Mouse (Mus musculus) embryonic stem cell, embryonic (primary cell): ENCODE measurements around the gene N4bp3.

Experiments
- CTCF ChIA-PET, 4 experiments: fragments of 300-600 bp in 2 of 4; fragments of 350-600 bp in 2 of 4; sonication (Branson Sonifier 250); formaldehyde crosslinking; loops; one replicate each; lab custom pipeline; 2022; ENCODE audit warnings: inconsistent platforms in 2 of 4; lab: Charles Lee
- POLR2A ChIA-PET, 4 experiments: fragments of 300-600 bp in 2 of 4; fragments of 350-600 bp in 2 of 4; sonication (Branson Sonifier 250); formaldehyde crosslinking; loops; one replicate each; lab custom pipeline; 2022; ENCODE audit warnings: antibody characterized with exemption in 4 of 4, inconsistent platforms in 1 of 4; lab: Charles Lee

Gene N4bp3

GRCm38 (mm10) chr11:51646751-51647667 lies 3.6 kb downstream of the N4bp3 start:
- ChIA-PET POLR2A (interaction anchor here (0.5 to 56.0 kb wide), 35 partner anchors 9 to 1225 kb away, joined by 3 to 3635 read pairs (median 5); partner anchors contain the start of genes 0610009B22Rik (in 3 of the 4), Phykpl (in 3 of the 4), Rmnd5b (in 3 of the 4) and Hnrnpab (in 2 of the 4)), CTCF (interaction anchor here in 3 of 4 experiments (1.0 to 3.3 kb wide), 7 partner anchors 9 to 35 kb away, joined by 3 to 19 read pairs (median 4); partner anchors contain the start of gene Nhp2 (in 1 of the 3))

- POLR2A ChIA-PET = interaction anchor here (1.4 to 56.0 kb wide), 14 partner anchors 8 to 58 kb away, joined by 4 to 3635 read pairs (median 46); partner anchors contain the start of genes Rmnd5b (in 3 of the 4), 0610009B22Rik (in 2 of the 4), Hnrnpab (in 2 of the 4) and Nhp2 (in 2 of the 4)
- CTCF ChIA-PET = interaction anchor here in 2 of 4 experiments (1.4 to 3.3 kb wide), 4 partner anchors 8 to 35 kb away, joined by 3 to 19 read pairs (median 7); no protein-coding TSS in a partner anchor
Measured at GRCm38 (mm10) chr11:51646245-51646644, 4.4 kb downstream of the N4bp3 start.

- CTCF ChIA-PET = interaction anchor here in 2 of 4 experiments (1.5 to 3.3 kb wide), 3 partner anchors 9 to 36 kb away, joined by 3 to 19 read pairs (median 7); no protein-coding TSS in a partner anchor
- POLR2A ChIA-PET = interaction anchor here in 2 of 4 experiments (2.5 to 56.0 kb wide), 8 partner anchors 13 to 43 kb away, joined by 12 to 3635 read pairs (median 162); partner anchors contain the start of genes 0610009B22Rik (in 2 of the 2), Hnrnpab (in 2 of the 2), Nhp2 (in 2 of the 2) and Rmnd5b (in 2 of the 2)
Measured at GRCm38 (mm10) chr11:51645293-51645692, 5.3 kb downstream of the N4bp3 start.

GRCm38 (mm10) chr11:51644217-51644616 lies 6.4 kb downstream of the N4bp3 start:
- CTCF ChIA-PET = interaction anchor here (0.7 to 3.3 kb wide), 8 partner anchors 10 to 176 kb away, joined by 3 to 19 read pairs (median 4); no protein-coding TSS in a partner anchor

GRCm38 (mm10) chr11:51643761-51644160 lies 6.9 kb downstream of the N4bp3 start:
- POLR2A ChIA-PET = interaction anchor here (0.6 to 56.0 kb wide), 28 partner anchors 8 to 356 kb away, joined by 3 to 3635 read pairs (median 6); partner anchors contain the start of genes Hnrnpab (in 4 of the 4), Rmnd5b (in 3 of the 4), 0610009B22Rik (in 2 of the 4) and Nhp2 (in 2 of the 4)

More at GRCm38 (mm10) chr11:51644217-51644616, 6.4 kb downstream of the N4bp3 start:
- POLR2A ChIA-PET = interaction anchor here (0.6 to 56.0 kb wide), 26 partner anchors 8 to 162 kb away, joined by 3 to 3635 read pairs (median 6); partner anchors contain the start of genes Hnrnpab (in 4 of the 4), Rmnd5b (in 3 of the 4), 0610009B22Rik (in 2 of the 4) and Nhp2 (in 2 of the 4)

GRCm38 (mm10) chr11:51643202-51643601 lies 7.4 kb downstream of the N4bp3 start:
- ChIA-PET POLR2A (interaction anchor here (0.7 to 56.0 kb wide), 25 partner anchors 9 to 1266 kb away, joined by 3 to 3635 read pairs (median 6); partner anchors contain the start of genes Hnrnpab (in 4 of the 4), 0610009B22Rik (in 2 of the 4), Nhp2 (in 2 of the 4) and Phykpl (in 2 of the 4)), CTCF (interaction anchor here in 3 of 4 experiments (0.6 to 3.3 kb wide), 6 partner anchors 9 to 38 kb away, joined by 3 to 19 read pairs (median 4); no protein-coding TSS in a partner anchor)

More at GRCm38 (mm10) chr11:51643761-51644160, 6.9 kb downstream of the N4bp3 start:
- CTCF ChIA-PET = interaction anchor here (0.7 to 3.3 kb wide), 7 partner anchors 10 to 177 kb away, joined by 3 to 19 read pairs (median 4); no protein-coding TSS in a partner anchor

- ChIA-PET CTCF (interaction anchor here in 3 of 4 experiments (0.6 to 2.5 kb wide), 3 partner anchors 41 to 111 kb away, joined by 3 to 11 read pairs (median 3); no protein-coding TSS in a partner anchor), POLR2A (interaction anchor here in 3 of 4 experiments (0.6 to 62.0 kb wide), 17 partner anchors 9 to 594 kb away, joined by 3 to 3635 read pairs (median 5); partner anchors contain the start of genes 0610009B22Rik (in 2 of the 3), D930048N14Rik (in 2 of the 3), Hnrnpab (in 2 of the 3) and N4bp3 (in 2 of the 3))
Measured at GRCm38 (mm10) chr11:51640748-51641147, 9.9 kb downstream of the N4bp3 start.

- CTCF ChIA-PET = interaction anchor here (0.5 to 2.0 kb wide), 16 partner anchors 9 to 217 kb away, joined by 3 to 19 read pairs (median 3); partner anchors contain the start of genes D930048N14Rik (in 2 of the 4), N4bp3 (in 2 of the 4), 0610009B22Rik (in 1 of the 4) and Hnrnpab (in 1 of the 4)
- POLR2A ChIA-PET = interaction anchor here (0.6 to 62.0 kb wide), 52 partner anchors 8 to 361 kb away, joined by 3 to 3635 read pairs (median 7); partner anchors contain the start of genes D930048N14Rik (in 4 of the 4), N4bp3 (in 4 of the 4), 0610009B22Rik (in 3 of the 4) and Hnrnpab (in 3 of the 4)
Measured at GRCm38 (mm10) chr11:51638497-51638896, 12.1 kb downstream of the N4bp3 start.

- ChIA-PET POLR2A (interaction anchor here (0.6 to 62.0 kb wide), 59 partner anchors 8 to 362 kb away, joined by 3 to 3635 read pairs (median 5); partner anchors contain the start of genes D930048N14Rik (in 4 of the 4), N4bp3 (in 4 of the 4), 0610009B22Rik (in 3 of the 4) and Hnrnpab (in 3 of the 4)), CTCF (interaction anchor here (0.5 to 2.0 kb wide), 20 partner anchors 9 to 316 kb away, joined by 3 to 19 read pairs (median 4); partner anchors contain the start of genes D930048N14Rik (in 2 of the 4), N4bp3 (in 2 of the 4), 0610009B22Rik (in 1 of the 4) and Hnrnpab (in 1 of the 4))
Measured at GRCm38 (mm10) chr11:51637971-51638414, 12.6 kb downstream of the N4bp3 start.

- ChIA-PET CTCF (interaction anchor here (0.6 to 1.9 kb wide), 20 partner anchors 10 to 99 kb away, joined by 3 to 15 read pairs (median 4); partner anchors contain the start of genes D930048N14Rik (in 2 of the 4), N4bp3 (in 2 of the 4), 0610009B22Rik (in 1 of the 4) and Hnrnpab (in 1 of the 4)), POLR2A (interaction anchor here (0.6 to 62.0 kb wide), 53 partner anchors 8 to 1387 kb away, joined by 3 to 3635 read pairs (median 5); partner anchors contain the start of genes 0610009B22Rik (in 4 of the 4), Hnrnpab (in 4 of the 4), Nhp2 (in 3 of the 4) and Phykpl (in 3 of the 4))
Measured at GRCm38 (mm10) chr11:51636323-51636684, 14.3 kb downstream of the N4bp3 start.

- CTCF ChIA-PET = interaction anchor here (0.6 to 1.9 kb wide), 20 partner anchors 9 to 100 kb away, joined by 3 to 15 read pairs (median 4); partner anchors contain the start of genes D930048N14Rik (in 2 of the 4), N4bp3 (in 2 of the 4), 0610009B22Rik (in 1 of the 4) and Hnrnpab (in 1 of the 4)
- POLR2A ChIA-PET = interaction anchor here (0.6 to 62.0 kb wide), 50 partner anchors 8 to 1386 kb away, joined by 3 to 3635 read pairs (median 6); partner anchors contain the start of genes 0610009B22Rik (in 4 of the 4), Hnrnpab (in 4 of the 4), Nhp2 (in 3 of the 4) and Phykpl (in 3 of the 4)
Measured at GRCm38 (mm10) chr11:51635525-51636322, 14.9 kb downstream of the N4bp3 start, which contains the start of gene Rmnd5b. Rmnd5b (minus strand) TSS chr11:51635896.

GRCm38 (mm10) chr11:51635127-51635524 lies 15.5 kb downstream of the N4bp3 start:
- POLR2A ChIA-PET = interaction anchor here (1.2 to 62.0 kb wide), 20 partner anchors 10 to 96 kb away, joined by 3 to 3635 read pairs (median 18); partner anchors contain the start of genes Hnrnpab (in 3 of the 4), Nhp2 (in 3 of the 4), 0610009B22Rik (in 2 of the 4) and D930048N14Rik (in 2 of the 4)
- CTCF ChIA-PET = interaction anchor here in 2 of 4 experiments (1.0 to 1.9 kb wide), 4 partner anchors 15 to 69 kb away, joined by 3 to 15 read pairs (median 10); partner anchors contain the start of genes D930048N14Rik (in 1 of the 2), N4bp3 (in 1 of the 2) and Nhp2 (in 1 of the 2)

- ChIA-PET CTCF (interaction anchor here (0.5 to 1.4 kb wide), 8 partner anchors 10 to 344 kb away, joined by 3 to 8 read pairs (median 4); no protein-coding TSS in a partner anchor), POLR2A (interaction anchor here (0.5 to 62.0 kb wide), 40 partner anchors 8 to 1479 kb away, joined by 3 to 3635 read pairs (median 5); partner anchors contain the start of genes Hnrnpab (in 4 of the 4), Nhp2 (in 4 of the 4), 0610009B22Rik (in 3 of the 4) and D930048N14Rik (in 2 of the 4))
Measured at GRCm38 (mm10) chr11:51633721-51634120, 16.9 kb downstream of the N4bp3 start.

- POLR2A ChIA-PET = interaction anchor here (0.7 to 62.0 kb wide), 28 partner anchors 9 to 1480 kb away, joined by 3 to 3635 read pairs (median 5); partner anchors contain the start of genes 0610009B22Rik (in 3 of the 4), D930048N14Rik (in 2 of the 4), Hnrnpab (in 2 of the 4) and N4bp3 (in 2 of the 4)
- CTCF ChIA-PET = interaction anchor here in 3 of 4 experiments (0.6 to 1.3 kb wide), 5 partner anchors 16 to 189 kb away, joined by 3 to 8 read pairs (median 4); no protein-coding TSS in a partner anchor
Measured at GRCm38 (mm10) chr11:51633200-51633599, 17.4 kb downstream of the N4bp3 start.
